Mouse (Mus musculus): ENCODE results near the gene Prph2. TPM values are rescaled to one million over a fixed set of nuclear protein-coding genes. Genes with fewer than 3 reads are reported as not detected.

Gene Prph2
- polyA plus RNA-seq, 1 experiment, result 2.9 TPM

GRCm38 (mm10) chr17:46884766-46885165, 25.5 kb upstream of the Prph2 start:
- Histone ChIP-seq H3K4me1 (ENCODE audit: control insufficient read depth, insufficient read depth, low read length) (peaks cover 6% of the 10 kb centered on the region), H3K27me3 (ENCODE audit: control insufficient read depth, insufficient read depth, low read length) (no peaks in the 10 kb centered on the region), H3K36me3 (ENCODE audit: control insufficient read depth, insufficient read depth, low read length) (no peaks in the 10 kb centered on the region), H3K27ac (ENCODE audit: control insufficient read depth, insufficient read depth, low read depth, low read length) (no peak overlapping the region), H3K4me3 (ENCODE audit: control insufficient read depth, low read depth, low read length) (no peak overlapping the region)
- no peak for TF ChIP-seq CTCF (IDR thresholded peaks at IDR 0.05; ENCODE audit: control insufficient read depth, insufficient read depth, insufficient replicate concordance, low read depth, low read length)
- TF ChIP-seq POLR2A (IDR thresholded peaks at IDR 0.05; ENCODE audit: control insufficient read depth, low read depth, low read length), result no peak

DNA sequence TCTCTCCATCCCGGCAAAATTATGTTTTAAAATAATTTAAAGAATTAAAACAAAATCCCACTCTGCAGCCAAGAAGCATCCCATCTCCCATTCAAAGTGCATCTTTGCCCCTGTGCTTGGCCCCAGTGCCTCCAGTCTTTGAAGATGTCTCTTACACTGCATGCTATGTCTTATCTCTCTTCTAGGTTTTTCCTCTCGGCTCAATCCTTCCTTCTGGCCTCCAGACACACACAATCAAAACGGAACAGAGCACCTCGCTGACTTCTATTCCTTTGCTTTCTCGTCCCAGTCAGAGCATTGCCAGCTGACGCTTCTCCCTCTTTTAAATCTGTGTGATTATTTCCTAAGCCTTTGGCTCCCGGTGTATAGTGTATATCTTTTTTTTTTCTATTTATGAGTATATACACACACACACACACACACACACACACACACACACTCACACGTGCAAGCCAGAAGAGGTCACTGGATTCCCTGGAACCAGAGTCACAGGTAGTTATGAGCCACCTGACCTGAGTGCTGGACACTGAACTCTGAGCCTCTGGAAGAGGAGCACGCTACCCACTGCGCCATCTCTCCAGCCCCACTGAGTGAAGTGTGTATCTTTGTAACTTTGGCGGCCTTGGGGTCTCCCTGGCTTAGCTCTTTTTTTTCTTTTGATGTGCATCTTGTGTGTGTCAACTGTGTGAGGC, 24.9 kb upstream of the Prph2 start:
- peaks cover 9% of the 10 kb centered on the region for H3K4me1 ChIP-seq (ENCODE audit: control insufficient read depth, insufficient read depth, low read length)
- H3K27me3 ChIP-seq (ENCODE audit: control insufficient read depth, insufficient read depth, low read length), result no peaks in the 10 kb centered on the region
- no peak for TF ChIP-seq CTCF (IDR thresholded peaks at IDR 0.05; ENCODE audit: control insufficient read depth, insufficient read depth, insufficient replicate concordance, low read depth, low read length)
- no peak for TF ChIP-seq POLR2A (IDR thresholded peaks at IDR 0.05; ENCODE audit: control insufficient read depth, low read depth, low read length)
- H3K27ac ChIP-seq (ENCODE audit: control insufficient read depth, insufficient read depth, low read depth, low read length), result no peak overlapping the region
- H3K36me3 ChIP-seq (ENCODE audit: control insufficient read depth, insufficient read depth, low read length), result no peaks in the 10 kb centered on the region
- H3K4me3 ChIP-seq (ENCODE audit: control insufficient read depth, low read depth, low read length), result no peak overlapping the region

- H3K4me1 ChIP-seq (ENCODE audit: control insufficient read depth, insufficient read depth, low read length), result peaks cover 10% of the 10 kb centered on the region
- no peak overlapping the region for H3K4me3 ChIP-seq (ENCODE audit: control insufficient read depth, low read depth, low read length)
- no peak overlapping the region for H3K27ac ChIP-seq (ENCODE audit: control insufficient read depth, insufficient read depth, low read depth, low read length)
- TF ChIP-seq CTCF (IDR thresholded peaks at IDR 0.05; ENCODE audit: control insufficient read depth, insufficient read depth, insufficient replicate concordance, low read depth, low read length) (no peak), POLR2A (IDR thresholded peaks at IDR 0.05; ENCODE audit: control insufficient read depth, low read depth, low read length) (no peak)
- no peaks in the 10 kb centered on the region for H3K36me3 ChIP-seq (ENCODE audit: control insufficient read depth, insufficient read depth, low read length)
- no peaks in the 10 kb centered on the region for H3K27me3 ChIP-seq (ENCODE audit: control insufficient read depth, insufficient read depth, low read length)
Observed at GRCm38 (mm10) chr17:46885910-46886643, 24.2 kb upstream of the Prph2 start.

GRCm38 (mm10) chr17:46888511-46889212, 21.6 kb upstream of the Prph2 start:
- no peak overlapping the region; the same call in 1 of the 2 replicates for H3K4me3 ChIP-seq (ENCODE audit: control insufficient read depth, low read depth, low read length)
- TF ChIP-seq CTCF (IDR thresholded peaks at IDR 0.05; ENCODE audit: control insufficient read depth, insufficient read depth, insufficient replicate concordance, low read depth, low read length) (peak; percentile 31; the same call in 1 of the 2 replicates), POLR2A (IDR thresholded peaks at IDR 0.05; ENCODE audit: control insufficient read depth, low read depth, low read length) (no peak)
- no peaks in the 10 kb centered on the region for H3K27me3 ChIP-seq (ENCODE audit: control insufficient read depth, insufficient read depth, low read length)
- H3K4me1 ChIP-seq (ENCODE audit: control insufficient read depth, insufficient read depth, low read length), result peaks cover 17% of the 10 kb centered on the region
- H3K36me3 ChIP-seq (ENCODE audit: control insufficient read depth, insufficient read depth, low read length), result peaks cover 1% of the 10 kb centered on the region; the same call in 1 of the 2 replicates
- peak overlapping the region; percentile 89; the same call in 1 of the 2 replicates for H3K27ac ChIP-seq (ENCODE audit: control insufficient read depth, insufficient read depth, low read depth, low read length)

- TF ChIP-seq POLR2A (IDR thresholded peaks at IDR 0.05; ENCODE audit: control insufficient read depth, low read depth, low read length) (0 out of 2 replicates have a peak, but pooled peaks have one; percentile 24), CTCF (IDR thresholded peaks at IDR 0.05; ENCODE audit: control insufficient read depth, insufficient read depth, insufficient replicate concordance, low read depth, low read length) (no peak)
- peaks cover 17% of the 10 kb centered on the region for H3K4me1 ChIP-seq (ENCODE audit: control insufficient read depth, insufficient read depth, low read length)
- H3K4me3 ChIP-seq (ENCODE audit: control insufficient read depth, low read depth, low read length), result peak overlapping the region; percentile 91
- H3K36me3 ChIP-seq (ENCODE audit: control insufficient read depth, insufficient read depth, low read length), result peaks cover 1% of the 10 kb centered on the region; the same call in 1 of the 2 replicates
- no peaks in the 10 kb centered on the region for H3K27me3 ChIP-seq (ENCODE audit: control insufficient read depth, insufficient read depth, low read length)
- H3K27ac ChIP-seq (ENCODE audit: control insufficient read depth, insufficient read depth, low read depth, low read length), result peak overlapping the region; percentile 89
Observed at GRCm38 (mm10) chr17:46889450-46890084, 20.7 kb upstream of the Prph2 start.

- TF ChIP-seq POLR2A (IDR thresholded peaks at IDR 0.05; ENCODE audit: control insufficient read depth, low read depth, low read length), result peak; percentile 99
- TF ChIP-seq CTCF (IDR thresholded peaks at IDR 0.05; ENCODE audit: control insufficient read depth, insufficient read depth, insufficient replicate concordance, low read depth, low read length), result no peak
- Histone ChIP-seq H3K4me1 (ENCODE audit: control insufficient read depth, insufficient read depth, low read length) (peaks cover 17% of the 10 kb centered on the region), H3K27me3 (ENCODE audit: control insufficient read depth, insufficient read depth, low read length) (no peaks in the 10 kb centered on the region)
Observed at GRCm38 (mm10) chr17:46890116-46890815, 20.0 kb upstream of the Prph2 start, which contains the start of gene Tbcc. Gene Tbcc, plus strand, starts transcription at chr17:46890684.

More at GRCm38 (mm10) chr17:46890116-46890815, 20.0 kb upstream of the Prph2 start, which contains the start of gene Tbcc:
- H3K27ac ChIP-seq (ENCODE audit: control insufficient read depth, insufficient read depth, low read depth, low read length), result peak within 1 kb of the TSS; percentile 97
- peaks cover 1% of the 10 kb centered on the region; the same call in 1 of the 2 replicates for H3K36me3 ChIP-seq (ENCODE audit: control insufficient read depth, insufficient read depth, low read length)
- peak within 1 kb of the TSS; percentile 97 for H3K4me3 ChIP-seq (ENCODE audit: control insufficient read depth, low read depth, low read length)

Measured in testis, adult 2 months (tissue).